Mouse (Mus musculus): ENCODE results near the gene Sel1l2. TPM values are rescaled to one million over a fixed set of nuclear protein-coding genes. Genes with fewer than 3 reads are reported as not detected.
A peak's percentile ranks its signal among the peaks of the same experiment; 100 is the strongest.

Sel1l2 gene
- not detected in 2 replicates for total RNA-seq (2014; rRNA removed)
- not detected in 2 replicates for polyA plus RNA-seq (2012; rRNA removed)

DNA sequence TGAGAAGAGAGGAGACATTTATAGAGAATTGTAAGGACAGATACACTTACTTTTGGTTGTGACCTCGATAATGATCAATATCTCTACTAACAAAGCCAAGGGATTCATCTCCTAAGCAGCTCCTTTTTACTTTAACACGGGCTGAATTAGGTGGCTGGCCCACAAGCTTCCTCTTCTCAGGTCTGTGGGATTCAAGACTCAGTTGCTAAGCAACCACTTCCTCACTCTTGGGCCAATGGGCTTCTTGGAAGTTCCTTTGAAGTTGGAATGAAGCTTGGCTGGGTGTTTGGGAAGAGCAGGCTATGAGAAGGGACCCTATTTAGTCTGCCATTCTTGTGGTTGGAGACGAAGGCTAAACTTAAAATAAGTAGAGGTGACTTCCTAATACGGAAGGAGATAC, at the start of gene Sel1l2:
Gene Sel1l2 (minus strand): TSS at position 182 of the 400 bp plus-strand sequence.
- no peaks in the 10 kb centered on the region for H3K79me2 ChIP-seq (ENCODE audit: control insufficient read depth, insufficient read depth, low read length)
- DNase-seq (ENCODE audit: extremely low read depth, low read depth, low spot score), result no peak

GRCm38 (mm10) chr2:140439081-140439480, 49.6 kb upstream of the Sel1l2 start:
- no peak for TF ChIP-seq POLR2A (IDR thresholded peaks at IDR 0.05; ENCODE audit: extremely low read depth, insufficient read depth, low read length)
- H3K27ac ChIP-seq (replicated peaks; ENCODE audit: insufficient read depth, low read depth, low read length), result no peak overlapping the region
- no peak overlapping the region for H3K4me3 ChIP-seq (ENCODE audit: insufficient read depth, low read depth, low read length)
- H3K36me3 ChIP-seq (ENCODE audit: control insufficient read depth, insufficient read depth, low read length), result no peaks in the 10 kb centered on the region
- no peaks in the 10 kb centered on the region for H3K79me2 ChIP-seq (ENCODE audit: control insufficient read depth, insufficient read depth, low read length)
- H3K27me3 ChIP-seq (ENCODE audit: control insufficient read depth, insufficient read depth, low read length), result no peaks in the 10 kb centered on the region
- WGBS, result 20% methylated on average over 4 of the region's 4 CpGs
- H3K9ac ChIP-seq (ENCODE audit: low read depth, low read length), result no peak overlapping the region
- peak; percentile 82 for DNase-seq (ENCODE audit: extremely low read depth, low read depth, low spot score)
- peaks cover 3% of the 10 kb centered on the region; the same call in 1 of the 2 replicates for H3K4me1 ChIP-seq (ENCODE audit: control insufficient read depth, insufficient read depth, low read length)

More for the DNA sequence above, at the start of gene Sel1l2:
- no peak within 1 kb of the TSS for H3K9ac ChIP-seq (ENCODE audit: low read depth, low read length)
- no peaks in the 10 kb centered on the region for H3K27me3 ChIP-seq (ENCODE audit: control insufficient read depth, insufficient read depth, low read length)
- H3K27ac ChIP-seq (replicated peaks; ENCODE audit: insufficient read depth, low read depth, low read length), result no peak within 1 kb of the TSS
- no peak within 1 kb of the TSS for H3K4me3 ChIP-seq (ENCODE audit: insufficient read depth, low read depth, low read length)
- 44% methylated on average over 4 of the region's 4 CpGs for WGBS
- no peaks in the 10 kb centered on the region for H3K36me3 ChIP-seq (ENCODE audit: control insufficient read depth, insufficient read depth, low read length)
- TF ChIP-seq CTCF (IDR thresholded peaks at IDR 0.05; ENCODE audit: low read depth, low read length) (no peak), POLR2A (IDR thresholded peaks at IDR 0.05; ENCODE audit: extremely low read depth, insufficient read depth, low read length) (no peak)
- H3K4me1 ChIP-seq (ENCODE audit: control insufficient read depth, insufficient read depth, low read length), result no peaks in the 10 kb centered on the region

DNA sequence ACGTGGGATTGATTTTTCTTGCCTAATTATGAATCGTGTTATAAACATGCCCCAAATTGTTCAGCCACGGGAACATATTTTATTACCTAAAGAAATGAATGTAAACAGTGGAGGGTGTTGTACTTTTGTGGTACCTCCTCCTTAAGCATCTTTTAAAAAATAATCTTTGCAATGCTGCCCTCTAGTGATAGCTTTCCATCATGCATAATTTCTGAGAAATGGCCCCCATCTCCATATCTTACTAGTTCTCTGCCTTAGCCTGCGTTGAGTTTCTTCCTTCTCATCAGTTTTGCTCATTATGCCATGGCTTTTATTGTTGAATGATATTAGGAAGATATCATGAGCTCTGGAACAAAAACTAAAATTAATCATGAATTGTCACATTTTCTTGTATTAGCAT, 37.8 kb upstream of the Sel1l2 start:
- Histone ChIP-seq H3K9ac (ENCODE audit: low read depth, low read length) (no peak overlapping the region), H3K79me2 (ENCODE audit: control insufficient read depth, insufficient read depth, low read length) (no peaks in the 10 kb centered on the region), H3K27me3 (ENCODE audit: control insufficient read depth, insufficient read depth, low read length) (no peaks in the 10 kb centered on the region), H3K27ac (replicated peaks; ENCODE audit: insufficient read depth, low read depth, low read length) (no peak overlapping the region), H3K4me1 (ENCODE audit: control insufficient read depth, insufficient read depth, low read length) (no peaks in the 10 kb centered on the region), H3K36me3 (ENCODE audit: control insufficient read depth, insufficient read depth, low read length) (no peaks in the 10 kb centered on the region), H3K4me3 (ENCODE audit: insufficient read depth, low read depth, low read length) (no peak overlapping the region)
- DNase-seq (ENCODE audit: extremely low read depth, low read depth, low spot score), result peak; percentile 35
- WGBS, result 11% methylated on average over 4 of the region's 4 CpGs
- TF ChIP-seq CTCF (IDR thresholded peaks at IDR 0.05; ENCODE audit: low read depth, low read length), result 0 out of 2 replicates have a peak, but pooled peaks have one; percentile 19
- no peak for TF ChIP-seq POLR2A (IDR thresholded peaks at IDR 0.05; ENCODE audit: extremely low read depth, insufficient read depth, low read length)

GRCm38 (mm10) chr2:140425844-140426243, 36.3 kb upstream of the Sel1l2 start:
- Histone ChIP-seq H3K27me3 (ENCODE audit: control insufficient read depth, insufficient read depth, low read length) (no peaks in the 10 kb centered on the region), H3K4me3 (ENCODE audit: insufficient read depth, low read depth, low read length) (no peak overlapping the region), H3K4me1 (ENCODE audit: control insufficient read depth, insufficient read depth, low read length) (no peaks in the 10 kb centered on the region), H3K9ac (ENCODE audit: low read depth, low read length) (no peak overlapping the region), H3K79me2 (ENCODE audit: control insufficient read depth, insufficient read depth, low read length) (no peaks in the 10 kb centered on the region), H3K27ac (replicated peaks; ENCODE audit: insufficient read depth, low read depth, low read length) (no peak overlapping the region), H3K36me3 (ENCODE audit: control insufficient read depth, insufficient read depth, low read length) (no peaks in the 10 kb centered on the region)
- no peak for DNase-seq (ENCODE audit: extremely low read depth, low read depth, low spot score)
- no peak for TF ChIP-seq CTCF (IDR thresholded peaks at IDR 0.05; ENCODE audit: low read depth, low read length)

DNA sequence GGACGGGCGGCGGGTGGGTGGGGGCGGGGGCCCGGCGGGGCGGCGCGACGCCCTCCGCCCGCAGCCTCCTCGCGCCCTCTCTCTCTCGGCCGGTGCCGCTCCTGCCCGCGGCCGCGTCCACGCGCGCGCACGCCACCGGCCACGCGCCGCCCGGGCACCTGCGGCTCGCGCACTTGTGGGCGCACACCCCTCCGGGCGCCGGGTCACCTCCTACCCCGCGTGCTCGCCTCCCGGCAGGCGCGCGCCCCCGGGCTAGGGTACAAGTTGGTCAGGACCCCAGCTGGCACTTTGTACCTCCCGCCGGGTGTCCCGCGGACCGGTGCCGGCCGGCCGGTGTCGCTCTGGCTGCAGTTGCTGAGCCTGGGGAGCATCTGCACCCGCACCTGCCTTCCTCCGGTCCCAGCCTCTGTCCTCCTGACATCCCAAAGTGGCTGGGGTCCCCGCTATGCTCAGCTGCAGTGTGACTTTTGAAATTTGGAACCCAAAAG, 6.3 kb upstream of the Sel1l2 start:
- H3K4me1 ChIP-seq (ENCODE audit: control insufficient read depth, insufficient read depth, low read length), result peaks cover 4% of the 10 kb centered on the region; the same call in 1 of the 2 replicates
- H3K79me2 ChIP-seq (ENCODE audit: control insufficient read depth, insufficient read depth, low read length), result no peaks in the 10 kb centered on the region
- H3K9ac ChIP-seq (ENCODE audit: low read depth, low read length), result peak overlapping the region; percentile 69
- peak; percentile 17 for DNase-seq (ENCODE audit: extremely low read depth, low read depth, low spot score)
- 0% methylated on average over 32 of the region's 58 CpGs for WGBS
- H3K27me3 ChIP-seq (ENCODE audit: control insufficient read depth, insufficient read depth, low read length), result no peaks in the 10 kb centered on the region
- no peak overlapping the region for H3K27ac ChIP-seq (replicated peaks; ENCODE audit: insufficient read depth, low read depth, low read length)
- TF ChIP-seq POLR2A (IDR thresholded peaks at IDR 0.05; ENCODE audit: extremely low read depth, insufficient read depth, low read length) (no peak), CTCF (IDR thresholded peaks at IDR 0.05; ENCODE audit: low read depth, low read length) (no peak)
- H3K4me3 ChIP-seq (ENCODE audit: insufficient read depth, low read depth, low read length), result peak overlapping the region; percentile 67
- no peaks in the 10 kb centered on the region for H3K36me3 ChIP-seq (ENCODE audit: control insufficient read depth, insufficient read depth, low read length)

DNA sequence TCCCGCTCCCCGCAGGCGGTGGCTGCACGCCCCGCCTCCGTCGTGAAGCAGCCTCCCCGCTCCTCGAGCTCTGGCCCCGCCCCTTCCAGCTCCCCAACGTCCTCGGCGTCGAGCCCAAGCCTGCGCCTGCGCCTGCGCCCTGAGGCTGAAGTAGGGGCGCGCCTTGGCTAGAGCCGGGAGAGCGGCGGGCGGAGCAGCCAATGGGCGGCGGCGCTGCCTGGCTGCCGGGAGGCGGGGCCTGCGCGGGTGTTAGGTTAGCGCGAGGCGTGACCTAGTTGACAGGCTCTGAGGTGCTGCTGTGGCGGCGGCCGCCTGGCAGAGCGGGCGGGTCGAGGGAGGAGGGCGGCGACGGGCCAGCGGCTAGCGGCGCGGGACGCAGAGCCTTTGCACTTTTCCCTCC, 5.7 kb upstream of the Sel1l2 start, which contains the start of gene Macrod2:
Gene Macrod2 (plus strand): TSS at position 131 of the 400 bp plus-strand sequence.
- no peaks in the 10 kb centered on the region for H3K79me2 ChIP-seq (ENCODE audit: control insufficient read depth, insufficient read depth, low read length)
- no peaks in the 10 kb centered on the region for H3K27me3 ChIP-seq (ENCODE audit: control insufficient read depth, insufficient read depth, low read length)
- H3K4me3 ChIP-seq (ENCODE audit: insufficient read depth, low read depth, low read length), result peak within 1 kb of the TSS; percentile 67
- H3K4me1 ChIP-seq (ENCODE audit: control insufficient read depth, insufficient read depth, low read length), result peaks cover 4% of the 10 kb centered on the region; the same call in 1 of the 2 replicates
- peak within 1 kb of the TSS; percentile 71 for H3K9ac ChIP-seq (ENCODE audit: low read depth, low read length)
- TF ChIP-seq POLR2A (IDR thresholded peaks at IDR 0.05; ENCODE audit: extremely low read depth, insufficient read depth, low read length), result peak; percentile 51; the same call in 1 of the 2 replicates
- TF ChIP-seq CTCF (IDR thresholded peaks at IDR 0.05; ENCODE audit: low read depth, low read length), result no peak
- H3K27ac ChIP-seq (replicated peaks; ENCODE audit: insufficient read depth, low read depth, low read length), result no peak within 1 kb of the TSS
- no peaks in the 10 kb centered on the region for H3K36me3 ChIP-seq (ENCODE audit: control insufficient read depth, insufficient read depth, low read length)
- WGBS, result under 1% methylated on average over 46 of the region's 47 CpGs
- peak; percentile 80 for DNase-seq (ENCODE audit: extremely low read depth, low read depth, low spot score)

All from liver, adult 2 months (tissue).